Mouse (Mus musculus): ENCODE measurements around the gene 1700025G04Rik.

Gene 1700025G04Rik

DNA sequence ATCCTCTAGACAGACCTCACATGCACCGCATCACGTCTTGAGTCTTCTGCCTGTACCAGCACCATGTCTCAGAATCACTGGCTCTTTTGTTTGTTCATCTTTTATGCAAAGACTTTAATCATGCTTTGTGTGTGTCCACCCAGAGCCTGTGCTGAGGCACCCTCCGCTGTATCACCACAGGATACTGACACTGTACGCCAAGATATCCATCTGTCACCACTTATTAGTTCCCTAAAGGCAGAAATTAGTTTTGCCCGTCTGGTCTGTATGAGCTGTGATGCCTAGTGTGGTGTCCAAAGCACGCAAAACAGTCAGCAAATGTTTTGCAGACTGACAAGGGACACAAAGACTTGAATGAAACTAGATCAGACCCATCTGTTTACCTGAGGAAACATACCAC lies 95.7 kb downstream of the 1700025G04Rik start:
- no peak for DNase-seq (ENCODE audit: low read depth)

DNA sequence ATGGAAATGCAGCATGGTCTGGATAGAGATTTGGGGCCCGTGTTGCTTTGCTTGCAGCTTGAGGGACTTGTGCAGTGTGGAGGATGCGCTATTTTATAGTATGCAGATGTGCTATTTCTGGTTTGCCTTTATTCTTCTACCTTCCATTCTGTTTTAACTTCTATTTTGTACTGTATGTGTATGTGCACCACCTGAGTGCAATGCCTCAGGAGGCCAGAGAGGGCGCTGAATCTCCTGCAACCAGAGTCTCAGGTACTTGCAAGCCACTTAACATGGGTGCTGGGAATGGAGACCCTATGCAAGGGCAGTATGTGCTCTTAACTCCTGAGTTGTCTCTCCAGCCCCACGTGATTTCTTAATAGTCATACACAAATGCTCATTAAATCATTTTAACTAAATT lies 98.4 kb downstream of the 1700025G04Rik start:
- DNase-seq (ENCODE audit: low read depth) = no peak

- no peak for DNase-seq (ENCODE audit: low read depth)
Measured at GRCm38 (mm10) chr1:151990615-151991014, 99.3 kb downstream of the 1700025G04Rik start.

GRCm38 (mm10) chr1:151988713-151989112 lies 101.2 kb downstream of the 1700025G04Rik start:
- no peak for DNase-seq (ENCODE audit: low read depth)

GRCm38 (mm10) chr1:151988066-151988465 lies 101.9 kb downstream of the 1700025G04Rik start:
- no peak for DNase-seq (ENCODE audit: low read depth)

DNA sequence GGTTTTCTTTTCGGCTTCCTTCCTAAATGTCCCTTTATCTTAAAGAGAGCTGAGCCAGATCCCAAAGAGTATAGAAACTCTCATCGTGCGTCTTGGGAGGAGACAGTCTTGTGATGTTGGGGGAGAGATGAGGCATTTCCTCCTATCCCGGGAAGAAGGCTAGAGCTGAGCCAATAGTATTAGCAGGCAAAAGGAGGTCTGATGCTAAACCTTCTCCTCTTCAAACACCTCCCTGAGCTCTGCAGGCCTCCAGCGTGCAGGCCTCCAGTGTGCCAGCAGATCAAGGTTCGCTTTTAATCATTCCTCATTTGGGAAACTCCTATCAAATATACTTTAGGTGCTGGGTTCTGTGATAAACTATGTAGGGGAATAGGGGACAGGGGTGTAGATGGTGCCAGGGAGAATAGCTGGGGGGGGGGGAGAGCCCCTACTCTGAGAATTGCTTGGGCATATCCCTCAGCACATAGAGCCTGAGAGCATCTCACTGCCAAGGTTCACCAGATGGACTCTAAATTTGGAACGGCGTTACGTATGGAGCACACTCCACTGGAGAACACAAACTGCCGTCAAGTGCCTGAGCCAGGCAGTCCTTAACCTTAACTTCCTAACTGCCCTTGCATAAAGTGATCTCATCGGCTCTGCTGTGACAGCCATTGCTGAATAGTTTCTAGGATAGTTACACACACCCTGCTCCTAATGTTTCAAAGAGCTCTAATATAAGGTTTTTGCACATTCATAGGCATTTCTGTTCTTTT lies 103.7 kb downstream of the 1700025G04Rik start:
- no peak for DNase-seq (ENCODE audit: low read depth)

- DNase-seq (ENCODE audit: low read depth) = no peak
Measured at GRCm38 (mm10) chr1:151985056-151985455, 104.9 kb downstream of the 1700025G04Rik start.

DNA sequence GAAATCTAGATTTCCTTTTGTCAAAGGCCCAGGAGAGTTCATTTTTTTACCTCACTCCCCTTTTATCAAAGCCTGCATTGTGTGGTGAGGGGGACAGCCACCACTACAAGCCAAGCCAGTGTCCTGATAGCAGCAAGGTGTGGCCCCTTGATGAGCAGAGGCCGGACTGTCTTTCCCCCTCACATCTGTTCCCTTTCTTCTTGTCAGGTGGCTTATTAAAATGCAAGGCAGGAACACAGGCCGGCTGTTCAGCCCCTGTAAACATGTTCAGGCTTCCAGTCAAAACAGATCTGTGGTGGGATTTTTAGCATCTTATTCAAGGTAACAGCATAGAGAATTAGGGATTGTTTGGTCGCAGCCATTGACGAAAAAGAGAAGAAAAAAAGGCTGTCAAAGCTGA lies 105.9 kb downstream of the 1700025G04Rik start:
- DNase-seq (ENCODE audit: low read depth) = no peak

DNA sequence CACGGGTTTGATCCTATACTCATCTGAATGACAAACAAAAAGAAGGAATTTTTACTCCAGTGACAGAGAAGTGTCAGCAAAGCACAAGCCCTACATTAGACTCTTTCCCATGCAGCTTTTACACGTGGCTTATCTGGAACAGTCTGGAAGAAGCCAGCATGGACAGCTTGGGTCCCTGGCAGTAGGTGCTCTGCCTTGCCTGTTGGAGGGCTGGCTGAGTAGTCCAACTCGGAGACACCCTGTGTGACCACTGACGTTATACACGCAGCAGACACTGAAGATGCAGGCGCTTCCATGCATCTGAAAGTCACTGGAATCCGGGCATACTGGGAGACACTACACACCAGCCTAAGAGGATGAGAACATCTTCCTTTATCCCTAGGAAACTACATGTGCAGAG lies 109.4 kb downstream of the 1700025G04Rik start:
- DNase-seq (ENCODE audit: low read depth) = no peak

DNA sequence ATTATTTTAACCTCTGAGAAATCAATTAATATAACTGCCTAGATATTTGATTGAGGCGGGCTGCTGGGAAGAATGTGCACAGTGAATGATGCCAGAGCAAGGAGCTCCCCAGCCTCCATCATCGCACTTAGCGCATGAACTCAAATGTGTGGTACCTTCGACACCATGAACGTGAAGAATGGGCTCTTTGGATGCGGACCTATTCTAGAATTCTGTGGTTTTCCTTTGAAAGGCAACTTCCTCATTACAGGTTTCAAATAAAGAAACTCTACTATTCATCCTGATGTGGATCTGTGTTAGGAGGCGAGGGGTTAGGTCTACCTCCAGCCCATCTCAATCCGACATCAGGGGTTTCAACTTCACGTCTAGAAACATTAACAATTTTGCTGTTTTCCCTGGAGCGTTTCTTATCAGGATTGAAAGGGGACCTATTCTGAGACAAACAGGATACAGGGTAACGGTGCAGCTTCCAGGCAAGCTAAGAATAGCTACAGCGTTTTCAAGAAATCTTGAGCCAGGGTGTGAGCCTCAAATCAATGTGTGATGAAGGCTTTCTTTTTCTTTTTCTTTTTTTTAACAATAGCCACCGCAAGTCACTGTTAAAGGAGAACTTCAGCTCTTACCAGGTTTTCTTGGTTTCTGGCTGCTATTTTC lies 110.0 kb downstream of the 1700025G04Rik start:
- peak; percentile 32 for DNase-seq (ENCODE audit: low read depth)

DNA sequence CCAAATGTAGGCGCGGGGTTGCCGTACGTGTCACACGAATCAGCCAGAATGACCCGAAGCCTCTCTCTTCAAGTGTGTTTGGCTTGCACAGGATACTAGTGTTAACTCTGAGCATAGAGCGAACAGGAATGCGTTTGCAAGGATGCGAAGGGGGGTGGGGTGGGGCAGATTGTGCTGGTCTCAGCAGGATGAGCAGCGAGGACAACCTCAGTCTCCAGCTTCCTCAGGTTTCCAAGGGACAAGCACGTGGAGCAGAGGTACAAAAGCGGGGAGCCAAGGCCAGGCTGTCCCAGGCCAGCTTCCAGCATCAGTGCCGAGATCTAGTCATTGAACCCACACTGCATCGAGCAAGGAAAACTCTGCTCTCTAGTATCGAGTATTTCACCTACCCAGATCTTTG lies 111.2 kb downstream of the 1700025G04Rik start:
- DNase-seq (ENCODE audit: low read depth) = no peak

DNA sequence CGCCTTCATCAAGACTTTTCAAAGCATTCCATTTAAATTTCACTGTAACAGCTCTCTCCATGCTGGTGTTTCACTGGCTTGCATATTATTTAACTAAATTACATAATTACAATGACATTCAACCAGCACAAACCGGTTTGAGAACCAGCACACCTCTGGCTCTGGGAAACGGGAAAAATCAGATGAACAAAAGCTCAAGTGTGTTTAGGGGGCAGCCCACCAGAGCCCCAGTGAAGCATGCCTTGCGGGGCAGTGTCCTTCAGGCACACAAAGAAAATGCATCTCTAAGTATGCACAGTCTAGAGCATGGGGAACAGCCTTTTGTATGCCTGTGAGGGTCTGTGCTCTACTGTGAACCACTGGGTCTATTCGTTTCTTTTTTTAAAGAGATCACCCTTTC lies 112.3 kb downstream of the 1700025G04Rik start:
- DNase-seq (ENCODE audit: low read depth) = no peak

GRCm38 (mm10) chr1:151976850-151977249 lies 113.1 kb downstream of the 1700025G04Rik start:
- DNase-seq (ENCODE audit: low read depth) = no peak

DNA sequence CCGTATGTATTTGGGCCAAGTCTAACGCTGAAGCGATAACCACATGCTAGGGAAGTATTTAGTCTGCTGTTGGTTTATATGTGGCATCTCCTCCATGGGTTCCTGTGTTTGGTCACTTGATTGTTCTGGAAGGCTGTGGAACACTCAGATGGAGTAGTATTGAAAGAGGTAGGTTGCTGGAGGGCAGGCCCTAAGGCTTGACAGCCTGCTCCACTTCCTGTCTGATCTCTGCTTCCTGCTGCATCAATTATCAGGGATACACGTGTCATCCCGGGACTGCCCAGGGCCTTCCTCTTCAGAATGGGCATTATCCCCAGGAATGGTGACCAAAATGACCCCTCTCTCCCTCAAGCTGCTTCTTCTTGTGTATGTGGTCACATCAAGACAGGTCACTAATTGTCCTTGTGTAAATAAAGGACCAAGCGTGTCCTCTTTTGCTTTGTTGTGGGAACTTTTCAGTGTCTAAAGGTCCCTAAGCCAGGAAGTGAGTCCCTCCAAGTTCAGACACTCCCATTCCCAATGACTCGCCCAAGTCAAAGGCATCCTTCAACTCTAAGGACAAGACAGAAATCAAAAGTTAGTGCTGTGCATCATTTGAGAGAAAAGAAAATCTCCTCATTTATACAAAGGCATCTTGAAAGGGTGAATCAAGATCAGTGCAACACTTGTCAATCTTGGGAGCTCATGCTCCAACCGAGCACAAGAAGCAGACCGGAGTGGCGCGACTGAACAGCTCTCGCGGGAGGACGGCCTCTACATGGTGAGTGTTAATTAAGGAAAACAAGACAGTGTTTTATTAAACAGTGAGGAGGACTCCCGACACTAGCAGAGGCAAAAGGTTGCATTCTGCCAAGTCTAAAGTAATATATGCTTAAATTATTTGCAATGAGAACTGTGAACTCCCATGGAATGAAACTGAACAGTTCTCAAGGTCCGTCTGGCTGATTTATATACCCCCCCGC lies 114.2 kb downstream of the 1700025G04Rik start:
- DNase-seq (ENCODE audit: low read depth) = no peak

- no peak for DNase-seq (ENCODE audit: low read depth)
Measured at GRCm38 (mm10) chr1:151974887-151975286, 115.0 kb downstream of the 1700025G04Rik start.

- peak; percentile 20 for DNase-seq (ENCODE audit: low read depth)
Measured at GRCm38 (mm10) chr1:151974424-151974823, 115.5 kb downstream of the 1700025G04Rik start.

GRCm38 (mm10) chr1:151973110-151973700 lies 116.7 kb downstream of the 1700025G04Rik start:
- DNase-seq (ENCODE audit: low read depth) = peak; percentile 34

DNA sequence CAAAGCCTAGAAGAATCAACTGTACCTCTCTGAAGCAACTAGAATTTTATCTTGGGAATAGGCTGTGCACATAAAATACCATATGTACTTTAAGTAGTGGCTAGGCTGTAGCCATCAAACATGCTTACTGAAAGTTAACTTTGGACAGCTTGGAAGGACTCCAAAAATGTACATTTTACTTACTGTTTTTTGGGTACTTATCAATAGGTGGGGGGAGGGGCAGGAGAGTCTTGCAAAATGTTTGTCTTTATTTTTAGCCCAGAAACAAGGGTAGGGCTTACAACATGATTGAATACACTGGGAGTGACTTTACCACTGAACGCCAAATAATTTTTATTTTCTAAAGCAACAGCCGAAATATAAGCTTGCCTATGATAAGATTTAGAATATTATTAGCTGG lies 118.3 kb downstream of the 1700025G04Rik start:
- DNase-seq (ENCODE audit: low read depth) = no peak

- no peak for DNase-seq (ENCODE audit: low read depth)
Measured at GRCm38 (mm10) chr1:151968126-151968525, 121.8 kb downstream of the 1700025G04Rik start.

- DNase-seq (ENCODE audit: low read depth) = no peak
Measured at GRCm38 (mm10) chr1:151964811-151965210, 125.1 kb downstream of the 1700025G04Rik start.

GRCm38 (mm10) chr1:151963248-151963647 lies 126.7 kb downstream of the 1700025G04Rik start:
- no peak for DNase-seq (ENCODE audit: low read depth)

- DNase-seq (ENCODE audit: low read depth) = no peak
Measured at GRCm38 (mm10) chr1:151962078-151962477, 127.8 kb downstream of the 1700025G04Rik start.
